Mouse (Mus musculus) midbrain, embryonic 12.5 days (tissue): Measurements from ENCODE around the gene Gm11437. TPM values are rescaled to one million over a fixed set of nuclear protein-coding genes. Genes with fewer than 3 reads are reported as not detected.

Experiments
- ATAC-seq: fragments of 200-750 bp; cut with Nextera tagmentation; 2 replicates; pipeline ENCODE4 v1.8.0; 2017; ENCODE audit warnings: low read depth, moderate TSS enrichment, moderate library complexity; ENCODE audit not compliant: low FRiP score
- H3K27ac ChIP-seq: fragments of 300-500 bp; sonication (generic); replicated peaks from 2 replicates; pipeline ENCODE4 v1.5.1; 2016; ENCODE audit warnings: mild to moderate bottlenecking
- H3K27me3 ChIP-seq: fragments of 300-500 bp; sonication (generic); 2 replicates; pipeline ENCODE4 v1.6.1; 2016; ENCODE audit warnings: mild to moderate bottlenecking
- H3K36me3 ChIP-seq: fragments of 300-500 bp; sonication (generic); 2 replicates; pipeline ENCODE4 v1.6.1; 2016
- H3K4me1 ChIP-seq: fragments of 300-500 bp; sonication (generic); 2 replicates; pipeline ENCODE4 v1.6.1; 2016
- H3K4me2 ChIP-seq: fragments of 300-500 bp; sonication (generic); replicated peaks from 2 replicates; pipeline ENCODE4 v1.6.1; 2016; ENCODE audit warnings: mild to moderate bottlenecking, moderate library complexity
- H3K4me3 ChIP-seq: fragments of 300-500 bp; sonication (generic); 2 replicates; pipeline ENCODE4 v1.5.1; 2016; ENCODE audit warnings: mild to moderate bottlenecking
- H3K9ac ChIP-seq: fragments of 300-500 bp; sonication (generic); replicated peaks from 2 replicates; pipeline ENCODE4 v1.6.1; 2016; ENCODE audit warnings: mild to moderate bottlenecking, moderate library complexity
- H3K9me3 ChIP-seq: fragments of 300-500 bp; sonication (generic); 2 replicates; pipeline ENCODE4 v1.6.1; 2016; ENCODE audit warnings: mild to moderate bottlenecking
- polyA plus RNA-seq: library from polyadenylated mRNA; unstranded; fragments of >200 nt; fragmentation: Nextera tagmentation; extraction: Ambion mirVana; gene quantifications from 2 replicates; pipeline ENCODE4 v1.2.1, GENCODE M21; 2016

Gm11437 gene
- polyA plus RNA-seq, 1 experiment from 2014 or later = not detected

- Histone ChIP-seq H3K36me3 (peaks cover 66% of the 10 kb centered on the region), H3K4me3 (no peak overlapping the region), H3K9ac (no peak overlapping the region), H3K4me2 (no peak overlapping the region), H3K9me3 (no peaks in the 10 kb centered on the region), H3K27me3 (no peaks in the 10 kb centered on the region), H3K27ac (no peak overlapping the region), H3K4me1 (peaks cover 5% of the 10 kb centered on the region; the same call in 1 of the 2 replicates)
- ATAC-seq = no peak
Observed at GRCm38 (mm10) chr11:84101182-84101581, 66.1 kb downstream of the Gm11437 start.

Other genes with a start within 250 kb of the Gm11437 start
- gene Ddx52, start 225.4 kb downstream of the Gm11437 start, polyA plus RNA-seq = 39.9 and 42.1 TPM in 2 replicates
- gene Synrg, start 203.0 kb downstream of the Gm11437 start, polyA plus RNA-seq = 29.7 and 32.8 TPM in 2 replicates
- 7.6 and 7.8 TPM in 2 replicates for gene Dusp14, start 98.2 kb downstream of the Gm11437 start, polyA plus RNA-seq
- gene Tada2a, start 37.9 kb downstream of the Gm11437 start, polyA plus RNA-seq = 33.6 and 34.3 TPM in 2 replicates
- 37.9 and 38.7 TPM in 2 replicates for gene Acaca, start 37.8 kb downstream of the Gm11437 start, polyA plus RNA-seq